Mouse (Mus musculus) neural tube, embryonic 13.5 days (tissue): ENCODE results near the gene Slc46a3. TPM values are rescaled to one million over a fixed set of nuclear protein-coding genes. Genes with fewer than 3 reads are reported as not detected.
"Not testable (repeated sequence)": the region's sequence is repeated elsewhere in the genome, so short reads cannot be mapped to it uniquely, and the experiment has no call there.

Source experiments
- ATAC-seq: fragments of 200-750 bp; cut with Nextera tagmentation; 2 replicates; pipeline ENCODE4 v1.8.0; 2017; ENCODE audit warnings: low read depth, mild to moderate bottlenecking, moderate TSS enrichment, moderate library complexity
- H3K27ac ChIP-seq: fragments of 300-500 bp; sonication (generic); replicated peaks from 2 replicates; pipeline ENCODE4 v1.5.1; 2015; ENCODE audit warnings: moderate library complexity, mild to moderate bottlenecking, inconsistent platforms
- H3K27me3 ChIP-seq: fragments of 300-500 bp; sonication (generic); 2 replicates; pipeline ENCODE4 v1.6.1; 2015; ENCODE audit warnings: mild to moderate bottlenecking, inconsistent platforms
- H3K36me3 ChIP-seq: fragments of 300-500 bp; sonication (generic); 2 replicates; pipeline ENCODE4 v1.6.1; 2015; ENCODE audit warnings: mild to moderate bottlenecking, inconsistent platforms
- H3K4me1 ChIP-seq: fragments of 300-500 bp; sonication (generic); replicated peaks from 2 replicates; pipeline ENCODE4 v1.6.1; 2015; ENCODE audit warnings: inconsistent platforms
- H3K4me2 ChIP-seq: fragments of 300-500 bp; sonication (generic); 2 replicates; pipeline ENCODE4 v1.6.1; 2015; ENCODE audit warnings: inconsistent platforms, mild to moderate bottlenecking, moderate library complexity
- H3K4me3 ChIP-seq: fragments of 300-500 bp; sonication (generic); 2 replicates; pipeline ENCODE4 v1.5.1; 2015; ENCODE audit warnings: mild to moderate bottlenecking, inconsistent platforms
- H3K9ac ChIP-seq: fragments of 300-500 bp; sonication (generic); 2 replicates; pipeline ENCODE4 v1.6.1; 2015; ENCODE audit warnings: moderate library complexity, mild to moderate bottlenecking, inconsistent platforms
- H3K9me3 ChIP-seq: fragments of 300-500 bp; sonication (generic); 2 replicates; pipeline ENCODE4 v1.6.1; 2016; ENCODE audit warnings: inconsistent platforms
- WGBS: fragments of 180-500 bp; shearing (Covaris S2); methylation state at CpG from one replicate; pipeline ENCODE4 v1.1.7; 2015; 5-methylcytosine and 5-hydroxymethylcytosine counted together
- polyA plus RNA-seq: library from polyadenylated mRNA; unstranded; fragments of >200 nt; fragmentation: Nextera tagmentation; extraction: Ambion mirVana; gene quantifications from 2 replicates; pipeline ENCODE4 v1.2.1, GENCODE M21; 2015

Gene Slc46a3
- polyA plus RNA-seq, 1 experiment from 2014 or later, result 5.3 TPM

GRCm38 (mm10) chr5:147910807-147911509 lies 16.3 kb upstream of the Slc46a3 start:
- no peak for ATAC-seq
- H3K27ac ChIP-seq, result no peak overlapping the region
- H3K36me3 ChIP-seq, result no peaks in the 10 kb centered on the region
- no peaks in the 10 kb centered on the region for H3K4me1 ChIP-seq
- no peak overlapping the region for H3K9ac ChIP-seq
- H3K27me3 ChIP-seq, result no peaks in the 10 kb centered on the region
- H3K9me3 ChIP-seq, result no peaks in the 10 kb centered on the region
- H3K4me2 ChIP-seq, result no peak overlapping the region
- H3K4me3 ChIP-seq, result no peak overlapping the region
- 81% methylated on average over 12 of the region's 12 CpGs for WGBS

DNA sequence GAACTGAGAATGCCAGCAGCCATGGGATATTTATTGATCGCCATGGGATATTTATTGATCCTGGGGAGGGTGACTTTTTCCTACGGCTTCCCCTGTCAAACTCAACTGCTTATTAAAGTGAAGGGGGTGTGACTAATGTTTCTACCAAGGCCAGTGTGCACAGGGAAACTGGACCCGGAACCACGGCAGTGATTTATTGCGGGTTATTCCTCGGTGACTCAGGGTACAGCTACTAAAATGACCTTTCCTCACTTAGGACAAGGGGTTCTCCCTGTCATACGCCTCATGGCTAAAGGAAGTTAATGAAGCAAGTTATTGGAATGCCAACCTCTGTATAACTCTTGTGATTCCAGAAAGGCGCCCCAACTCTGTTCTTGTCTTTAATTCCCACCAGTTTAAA lies 13.2 kb upstream of the Slc46a3 start:
- no peak for ATAC-seq
- Histone ChIP-seq H3K27ac (no peak overlapping the region), H3K9ac (no peak overlapping the region), H3K4me2 (no peak overlapping the region), H3K9me3 (no peaks in the 10 kb centered on the region), H3K27me3 (no peaks in the 10 kb centered on the region), H3K36me3 (no peaks in the 10 kb centered on the region), H3K4me3 (no peak overlapping the region), H3K4me1 (no peaks in the 10 kb centered on the region)
- WGBS, result 82% methylated on average over 8 of the region's 8 CpGs

GRCm38 (mm10) chr5:147907144-147907543 lies 12.5 kb upstream of the Slc46a3 start:
- Histone ChIP-seq H3K4me3 (no peak overlapping the region), H3K4me1 (no peaks in the 10 kb centered on the region), H3K36me3 (no peaks in the 10 kb centered on the region), H3K9me3 (no peaks in the 10 kb centered on the region), H3K27me3 (no peaks in the 10 kb centered on the region), H3K4me2 (no peak overlapping the region), H3K9ac (no peak overlapping the region), H3K27ac (no peak overlapping the region)
- ATAC-seq, result no peak
- WGBS, result 57% methylated on average over 11 of the region's 11 CpGs

DNA sequence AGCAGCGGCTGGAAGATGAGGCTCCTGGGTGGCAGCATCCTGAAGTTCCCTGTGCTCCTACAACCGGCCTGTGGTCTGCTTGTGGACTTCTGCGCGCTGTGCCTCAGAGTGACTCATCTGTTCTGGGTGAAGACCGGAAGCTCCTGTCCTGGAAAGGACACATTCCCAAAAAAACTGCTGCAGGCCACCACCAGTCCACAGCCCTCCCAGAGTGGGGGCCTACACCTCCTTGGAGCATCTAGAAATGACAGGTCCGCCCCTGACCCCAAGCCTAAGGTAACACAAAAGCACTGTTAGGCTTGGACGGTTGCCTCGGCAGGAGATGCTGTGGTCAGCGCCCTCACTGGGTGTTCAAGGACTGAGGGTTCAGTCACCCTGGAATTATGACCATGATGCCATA lies 8.6 kb upstream of the Slc46a3 start:
- no peak overlapping the region for H3K4me2 ChIP-seq
- WGBS, result 90% methylated on average over 9 of the region's 9 CpGs
- H3K4me3 ChIP-seq, result no peak overlapping the region
- no peaks in the 10 kb centered on the region for H3K9me3 ChIP-seq
- H3K27ac ChIP-seq, result no peak overlapping the region
- no peaks in the 10 kb centered on the region for H3K36me3 ChIP-seq
- no peaks in the 10 kb centered on the region for H3K4me1 ChIP-seq
- no peak overlapping the region for H3K9ac ChIP-seq
- ATAC-seq, result no peak
- H3K27me3 ChIP-seq, result no peaks in the 10 kb centered on the region

- Histone ChIP-seq H3K9ac (no peak overlapping the region), H3K36me3 (no peaks in the 10 kb centered on the region), H3K4me1 (no peaks in the 10 kb centered on the region), H3K27ac (no peak overlapping the region), H3K4me3 (no peak overlapping the region), H3K9me3 (no peaks in the 10 kb centered on the region), H3K27me3 (no peaks in the 10 kb centered on the region), H3K4me2 (no peak overlapping the region)
- no peak for ATAC-seq
- 91% methylated on average over 15 of the region's 15 CpGs for WGBS
Measured at GRCm38 (mm10) chr5:147902008-147902757, 7.6 kb upstream of the Slc46a3 start.

- H3K4me3 ChIP-seq, result no peak overlapping the region
- no peaks in the 10 kb centered on the region for H3K36me3 ChIP-seq
- peaks cover 11% of the 10 kb centered on the region for H3K4me1 ChIP-seq
- no peak for ATAC-seq
- no peak overlapping the region for H3K9ac ChIP-seq
- peaks cover 7% of the 10 kb centered on the region for H3K27me3 ChIP-seq
- no peak overlapping the region for H3K4me2 ChIP-seq
- no peaks in the 10 kb centered on the region for H3K9me3 ChIP-seq
- H3K27ac ChIP-seq, result no peak overlapping the region
- 69% methylated on average over 4 of the region's 4 CpGs for WGBS
Measured at GRCm38 (mm10) chr5:147898968-147899549, 4.4 kb upstream of the Slc46a3 start.

GRCm38 (mm10) chr5:147898254-147898653 lies 3.6 kb upstream of the Slc46a3 start:
- Histone ChIP-seq H3K4me3 (no peak overlapping the region), H3K27me3 (peaks cover 10% of the 10 kb centered on the region), H3K4me1 (peaks cover 19% of the 10 kb centered on the region), H3K9me3 (no peaks in the 10 kb centered on the region), H3K36me3 (no peaks in the 10 kb centered on the region), H3K9ac (no peak overlapping the region), H3K4me2 (no peak overlapping the region), H3K27ac (no peak overlapping the region)
- no peak for ATAC-seq
- WGBS, result 72% methylated on average over 2 of the region's 2 CpGs

- not testable (repeated sequence) for ATAC-seq, H3K4me2 ChIP-seq, H3K9me3 ChIP-seq, H3K4me3 ChIP-seq, H3K27ac ChIP-seq, H3K9ac ChIP-seq, H3K36me3 ChIP-seq
- H3K27me3 ChIP-seq, result peaks cover 22% of the 10 kb centered on the region
- WGBS, result 85% methylated on average over 4 of the region's 4 CpGs
- H3K4me1 ChIP-seq, result peaks cover 24% of the 10 kb centered on the region
Measured at GRCm38 (mm10) chr5:147896501-147896900, 1.9 kb upstream of the Slc46a3 start.

DNA sequence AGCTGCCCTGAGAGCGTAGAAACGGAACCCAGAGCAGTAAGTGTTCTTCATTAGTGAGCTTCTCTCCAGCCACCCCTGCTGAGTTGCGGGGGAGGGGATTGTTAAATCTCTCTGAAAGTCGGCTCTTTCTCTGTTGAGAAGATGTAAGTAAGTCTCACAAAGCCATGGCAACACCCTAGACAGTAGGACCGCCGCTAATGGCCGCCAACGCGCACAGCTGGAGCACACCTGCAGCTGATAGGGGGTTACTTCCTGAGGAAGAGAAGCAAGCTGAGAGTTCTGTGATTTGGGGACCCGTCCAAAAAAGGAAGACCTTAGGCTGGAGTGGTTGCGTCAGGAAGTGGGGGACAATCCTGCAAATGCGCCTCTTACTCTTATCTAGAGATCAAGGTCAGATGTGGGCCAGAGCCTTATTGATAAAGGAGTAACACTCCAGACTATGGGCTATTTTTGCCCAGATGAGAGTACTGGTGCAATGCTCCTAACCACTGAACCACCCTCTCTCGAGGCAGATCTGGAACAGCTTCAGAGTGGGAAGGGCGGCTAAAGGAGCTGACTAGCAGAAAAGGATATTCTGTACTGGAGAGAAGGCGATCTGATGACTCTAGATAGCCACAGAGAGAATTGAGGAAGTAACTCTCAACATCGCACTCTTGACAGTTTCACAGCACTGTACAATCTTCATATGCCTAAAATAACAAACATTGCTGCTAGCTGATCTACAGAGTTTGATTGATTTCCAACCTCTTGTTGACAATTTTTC lies 1.0 kb upstream of the Slc46a3 start:
- 26% methylated on average over 16 of the region's 16 CpGs for WGBS
- ATAC-seq, result no peak

DNA sequence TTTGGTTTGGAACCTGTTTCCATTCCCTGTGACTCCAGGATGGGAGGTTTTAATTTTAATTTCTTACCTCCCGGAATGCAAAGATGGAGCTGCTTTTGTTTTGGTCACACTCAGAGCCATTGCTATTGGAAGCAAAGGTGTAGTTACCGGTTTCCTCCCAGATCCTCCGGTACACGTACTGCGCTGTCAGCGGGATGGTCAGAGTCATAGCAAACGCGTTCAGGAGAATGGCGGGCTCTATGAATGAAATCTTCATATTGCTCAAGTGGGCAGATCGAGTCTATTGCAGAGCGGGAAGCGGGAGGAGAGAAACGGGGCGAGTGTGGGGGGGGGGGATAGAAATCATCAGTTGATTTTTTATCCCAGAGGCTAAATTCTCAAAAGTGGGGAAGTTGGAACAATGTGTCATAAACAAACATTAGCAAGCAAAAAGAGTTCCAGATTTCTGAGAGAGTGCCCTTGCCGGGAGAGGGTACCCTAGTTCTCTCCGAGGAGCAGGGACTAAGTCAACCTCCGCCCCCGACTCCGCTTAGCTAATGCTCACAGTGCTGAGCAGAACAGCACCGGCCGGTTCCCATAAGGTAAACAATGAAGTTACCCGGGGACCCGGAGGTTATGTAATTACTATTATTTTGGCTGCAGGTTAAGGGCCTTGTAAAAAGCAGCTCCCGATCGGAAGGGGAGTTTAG lies 705 bp downstream of the Slc46a3 start:
- Histone ChIP-seq H3K4me2 (peak overlapping the region; percentile 72), H3K27ac (no peak overlapping the region), H3K4me1 (peaks cover 24% of the 10 kb centered on the region), H3K9me3 (no peaks in the 10 kb centered on the region), H3K27me3 (peaks cover 22% of the 10 kb centered on the region), H3K36me3 (no peaks in the 10 kb centered on the region), H3K9ac (peak overlapping the region; percentile 71), H3K4me3 (peak overlapping the region; percentile 61)
- under 1% methylated on average over 25 of the region's 25 CpGs for WGBS
- peak; percentile 73 for ATAC-seq

More for the DNA sequence above, 1.0 kb upstream of the Slc46a3 start:
- H3K4me2 ChIP-seq, result peak overlapping the region; percentile 72
- no peaks in the 10 kb centered on the region for H3K36me3 ChIP-seq
- peaks cover 24% of the 10 kb centered on the region for H3K4me1 ChIP-seq
- H3K9me3 ChIP-seq, result no peaks in the 10 kb centered on the region
- no peak overlapping the region for H3K27ac ChIP-seq
- no peak overlapping the region for H3K9ac ChIP-seq
- peaks cover 22% of the 10 kb centered on the region for H3K27me3 ChIP-seq
- H3K4me3 ChIP-seq, result peak overlapping the region; percentile 61

- ATAC-seq, result no peak
- peak overlapping the region; percentile 61; the same call in 1 of the 2 replicates for H3K4me3 ChIP-seq
- WGBS, result 8% methylated on average over 9 of the region's 9 CpGs
- peaks cover 24% of the 10 kb centered on the region for H3K4me1 ChIP-seq
- H3K27ac ChIP-seq, result no peak overlapping the region
- peak overlapping the region; percentile 72; the same call in 1 of the 2 replicates for H3K4me2 ChIP-seq
- peaks cover 22% of the 10 kb centered on the region for H3K27me3 ChIP-seq
- no peaks in the 10 kb centered on the region for H3K9me3 ChIP-seq
- no peaks in the 10 kb centered on the region for H3K36me3 ChIP-seq
- no peak overlapping the region for H3K9ac ChIP-seq
Measured at GRCm38 (mm10) chr5:147893143-147893542, 1.5 kb downstream of the Slc46a3 start.
